Mouse (Mus musculus) layer of hippocampus, postnatal 14 days (tissue): ENCODE measurements at regions not wholly inside any gene's neighbourhood (a gene's known extent, or its start where the extent isn't known, plus 50 kb on each side); places are given as distances from the start of the nearest gene placed in this dataset.

Experiments
- DNase-seq, 2 experiments: peaks; one replicate each; pipeline ENCODE4 v3.0.0; 2021 to 2022; ENCODE audit warnings: low spot score in 2 of 2, mixed read lengths in 1 of 2

DNA sequence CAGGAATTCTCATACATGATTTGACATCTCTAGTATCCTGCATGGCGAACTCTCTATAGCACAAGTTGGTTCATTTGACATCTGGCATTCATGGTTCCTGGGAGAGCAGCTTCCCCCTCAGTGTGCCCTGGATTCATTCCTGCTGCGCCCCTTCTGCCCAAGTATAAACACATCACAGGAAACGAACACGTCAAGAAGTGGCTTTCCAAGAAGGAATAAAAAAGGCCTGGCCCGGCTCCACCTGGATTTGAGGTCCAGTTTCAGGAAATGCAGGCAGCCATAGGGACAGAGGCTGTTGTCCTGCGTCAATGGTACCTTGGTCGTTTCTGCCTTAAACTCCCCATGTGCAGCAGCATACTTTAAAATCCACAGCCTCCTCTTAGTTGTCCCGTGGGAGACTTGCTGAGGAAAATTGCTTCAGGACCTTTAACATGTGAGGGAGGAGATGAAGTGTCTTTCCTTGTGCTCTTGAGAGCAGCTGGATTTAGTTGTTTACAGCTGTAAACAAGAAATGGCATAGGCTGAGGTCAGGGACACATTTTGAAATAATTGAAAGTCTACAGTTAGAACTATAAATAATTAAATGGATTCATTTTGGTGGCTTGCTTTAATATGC, 226.9 kb upstream of the Nr2f1 start:
- no peak for DNase-seq

DNA sequence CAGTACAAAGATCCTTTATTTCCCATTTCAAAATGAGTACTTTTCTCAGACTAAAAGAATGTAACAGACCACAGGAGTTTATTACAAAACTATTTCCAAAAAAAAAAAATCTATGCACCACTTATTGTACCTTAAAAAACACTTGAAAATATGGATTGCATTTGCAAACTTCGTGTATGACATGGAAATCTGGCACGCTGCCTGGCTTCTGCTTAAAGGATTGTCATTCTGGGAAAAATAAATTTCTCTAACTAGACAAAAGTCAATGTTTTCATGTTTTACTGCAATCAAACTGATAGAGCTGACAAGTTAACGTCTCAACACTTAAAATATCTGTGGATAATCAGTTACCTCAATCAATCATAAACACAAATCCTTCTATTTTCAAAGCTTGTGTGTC, 205.5 kb upstream of the Nr2f1 start:
- DNase-seq = no peak

DNA sequence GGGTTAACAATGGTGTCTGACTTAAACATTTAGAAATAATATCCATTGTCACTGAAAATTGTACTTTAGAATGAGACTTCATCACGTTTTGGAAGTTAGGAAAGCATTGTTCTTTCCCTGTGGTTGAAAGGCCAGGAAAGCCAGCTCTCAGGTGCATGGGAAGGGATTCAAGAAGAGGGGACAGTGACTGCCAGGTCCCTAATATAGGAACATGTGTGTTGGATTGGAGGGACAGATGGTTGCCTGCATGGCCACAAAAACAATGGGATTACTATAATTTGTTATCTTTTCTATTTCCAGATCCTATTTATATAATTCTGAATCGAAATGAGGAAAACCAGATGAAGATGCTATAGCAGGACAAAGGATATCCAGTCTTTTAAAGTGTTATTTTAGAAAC, 184.2 kb upstream of the Nr2f1 start:
- no peak for DNase-seq

DNA sequence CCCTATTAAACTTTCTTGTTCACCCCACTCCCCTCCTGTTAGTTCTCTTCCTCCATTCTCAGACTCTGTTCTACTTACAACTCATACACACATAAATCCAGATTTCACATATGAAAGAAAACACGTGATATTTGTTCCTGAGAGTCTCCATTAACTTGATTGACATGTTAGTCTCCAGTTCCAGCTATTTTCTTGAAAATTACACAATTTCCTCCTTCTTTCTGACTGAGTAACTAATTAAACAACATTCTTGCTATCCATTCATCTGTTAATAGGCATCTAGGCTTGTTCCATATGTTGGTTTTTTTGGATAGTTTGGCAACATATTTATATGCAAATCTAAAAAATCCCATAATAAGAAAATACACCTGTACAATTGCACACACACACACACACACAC, 161.7 kb upstream of the Nr2f1 start:
- no peak for DNase-seq

DNA sequence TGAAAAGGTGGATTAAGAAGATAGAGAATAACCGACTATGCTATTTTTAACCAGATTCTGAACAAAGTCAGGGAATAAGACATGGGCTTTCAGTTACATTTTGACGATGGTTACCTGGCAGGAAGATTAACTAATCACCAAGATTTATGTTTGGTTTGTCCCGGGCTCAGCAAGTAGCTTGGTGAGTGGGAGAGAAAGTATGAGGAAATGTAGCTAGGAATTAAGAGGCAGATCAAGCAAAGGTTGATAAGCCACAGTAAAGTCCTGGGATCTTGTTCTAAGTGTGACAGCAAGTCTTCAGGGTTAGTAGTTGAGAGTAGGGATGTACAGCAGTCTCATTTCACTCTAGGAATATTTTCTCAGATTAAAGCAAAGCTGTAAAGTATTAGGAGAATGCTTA, 149.3 kb upstream of the Nr2f1 start:
- DNase-seq = no peak

DNA sequence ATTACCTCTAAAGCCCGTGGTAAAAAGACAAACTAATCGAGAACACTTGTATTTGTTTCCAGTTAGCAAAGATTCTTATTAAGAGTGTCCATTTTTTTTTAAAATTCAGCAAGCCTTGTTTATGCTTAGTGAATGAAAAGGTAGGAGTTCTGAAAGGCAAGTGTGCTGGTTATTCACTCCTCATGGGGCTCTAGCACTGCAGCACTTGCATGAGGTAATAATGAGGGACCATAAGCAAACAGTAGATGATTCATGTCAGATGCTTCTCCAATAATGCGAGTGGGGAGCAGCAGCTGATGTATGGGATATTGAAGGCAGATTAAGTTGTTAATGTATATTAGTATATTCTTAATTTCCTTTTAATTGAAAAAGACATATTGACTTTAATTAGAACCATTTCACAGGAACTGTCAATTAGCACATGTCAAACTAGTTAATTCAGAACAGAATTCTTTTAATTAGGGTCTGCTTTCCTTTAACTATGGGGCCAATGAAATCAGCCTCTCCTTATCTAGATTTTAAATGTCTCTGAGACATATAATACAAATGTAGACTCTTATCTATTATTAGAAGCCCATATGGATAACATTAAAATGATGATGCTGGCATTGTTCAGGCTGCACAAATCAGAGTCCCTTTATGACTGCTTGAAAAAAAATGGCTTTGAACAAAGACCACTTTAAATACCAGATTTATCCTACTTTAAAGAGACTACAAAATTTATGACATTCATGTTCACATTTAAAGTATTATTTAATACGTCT, 125.1 kb upstream of the Nr2f1 start:
- DNase-seq = no peak

DNA sequence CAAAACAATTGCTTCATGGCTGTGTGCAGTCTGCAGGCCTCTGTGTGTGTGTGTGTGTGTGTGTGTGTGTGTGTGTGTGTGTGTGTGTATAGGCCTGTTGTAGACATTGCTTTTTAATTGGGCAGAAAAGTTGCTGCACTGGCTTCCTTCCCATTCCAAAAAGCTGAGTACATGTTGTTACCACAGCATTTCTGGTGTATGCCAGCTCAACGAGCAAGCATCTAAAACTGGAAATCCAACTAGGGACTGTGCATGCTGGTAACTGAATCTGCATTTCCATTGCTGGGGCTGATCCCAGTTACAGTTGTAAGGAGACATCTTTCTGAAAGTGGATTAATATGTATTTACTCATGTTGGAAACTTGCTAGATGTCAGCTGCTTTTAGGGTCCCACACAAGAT, 123.6 kb upstream of the Nr2f1 start:
- DNase-seq = peak in 1 of 2 experiments; percentile 10

DNA sequence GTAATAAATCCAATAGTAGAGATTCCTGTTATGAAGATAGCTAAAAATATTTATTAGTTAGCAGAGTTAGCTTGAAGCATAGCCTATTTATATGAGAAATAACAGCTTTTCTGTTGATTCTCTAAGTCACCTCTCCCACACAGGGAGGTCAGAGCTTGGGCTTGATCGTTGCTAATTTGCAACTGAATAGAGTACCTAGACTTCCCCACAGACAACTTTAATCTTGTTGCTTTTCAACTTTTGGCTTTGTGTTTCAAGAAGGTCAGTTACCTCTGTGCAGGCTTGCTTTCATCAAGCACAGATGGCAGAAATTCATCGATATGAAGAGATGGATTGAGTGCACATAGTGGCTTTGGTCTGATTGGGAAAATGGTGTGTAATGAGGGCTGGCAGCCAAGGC, 118.9 kb upstream of the Nr2f1 start:
- no peak for DNase-seq

DNA sequence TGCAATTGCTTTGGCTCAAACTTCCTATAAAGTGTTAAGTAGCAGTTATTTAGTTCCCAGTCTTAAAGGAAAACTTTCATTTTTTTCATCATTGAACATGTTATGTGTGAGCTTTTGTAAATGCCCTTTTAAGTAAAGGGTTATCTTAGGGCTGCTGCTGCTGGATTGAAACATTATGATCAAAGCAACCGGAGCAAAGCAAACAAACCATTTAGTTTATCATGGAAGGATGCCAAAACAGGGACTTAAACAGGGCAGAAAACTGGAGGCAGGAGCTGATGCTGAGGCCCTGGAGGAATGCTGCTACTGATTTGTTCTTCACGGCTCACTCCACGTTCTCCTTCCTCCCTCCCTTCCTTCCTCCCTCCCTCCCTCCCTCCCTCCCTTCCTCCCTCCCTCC, 111.3 kb upstream of the Nr2f1 start:
- DNase-seq = no peak
